Mouse (Mus musculus): ENCODE measurements around the gene Limd1. TPM values are rescaled to one million over a fixed set of nuclear protein-coding genes. Genes with fewer than 3 reads are reported as not detected.

The Limd1 gene
- polyA plus RNA-seq, 1 experiment from 2014 or later: 39.2 TPM

DNA sequence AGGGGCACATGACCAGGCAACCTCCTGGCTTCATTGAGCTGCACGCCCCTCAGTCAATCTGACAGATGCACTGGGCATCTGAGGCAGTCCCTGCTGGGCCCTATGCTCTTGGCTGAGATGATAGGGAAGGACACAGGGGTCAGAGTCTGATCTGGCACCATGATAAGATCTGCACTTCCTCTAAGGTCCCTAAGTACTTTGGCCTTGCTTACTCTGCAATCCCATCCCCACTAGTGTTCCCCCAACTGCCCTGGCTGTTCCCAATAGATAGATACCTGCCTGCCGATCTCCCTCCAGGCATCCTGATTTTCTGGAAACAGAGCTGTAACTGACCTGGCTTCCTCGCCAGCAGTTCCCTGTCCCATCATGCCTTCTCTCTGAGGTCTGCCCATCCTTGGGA, 8.1 kb downstream of the Limd1 start:
- 77% methylated on average over 3 of the region's 3 CpGs for WGBS
- peaks cover 4% of the 10 kb centered on the region; the same call in 1 of the 2 replicates for H3K36me3 ChIP-seq
- H3K9ac ChIP-seq: no peak overlapping the region
- H3K4me1 ChIP-seq: peaks cover 28% of the 10 kb centered on the region
- no peak overlapping the region for H3K4me2 ChIP-seq (replicated peaks)
- no peak overlapping the region for H3K27ac ChIP-seq
- H3K4me3 ChIP-seq: no peak overlapping the region
- no peaks in the 10 kb centered on the region for H3K27me3 ChIP-seq
- no peaks in the 10 kb centered on the region for H3K9me3 ChIP-seq (replicated peaks)
- ATAC-seq (ENCODE audit: low FRiP score): no peak

DNA sequence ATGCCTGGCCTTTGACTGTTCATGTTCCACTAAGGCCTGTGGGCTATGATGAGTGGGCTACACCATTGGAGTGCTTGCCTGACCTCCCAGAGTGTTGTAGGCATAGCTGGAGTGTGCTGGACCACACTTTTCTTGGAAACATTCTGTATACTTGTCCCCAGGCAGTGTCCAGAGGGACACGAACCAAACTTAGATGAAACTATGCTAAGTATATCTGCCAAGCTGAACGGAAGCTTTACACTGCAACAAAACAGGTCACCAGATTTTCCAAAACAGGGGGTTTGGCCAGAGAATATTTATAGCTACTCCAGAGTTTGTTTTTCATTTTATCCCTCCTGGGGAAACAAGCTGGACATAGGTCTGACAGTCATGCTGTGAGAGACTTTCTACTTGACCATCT, 10.6 kb downstream of the Limd1 start:
- Histone ChIP-seq H3K27ac (no peak overlapping the region), H3K4me1 (peaks cover 20% of the 10 kb centered on the region), H3K4me2 (replicated peaks) (no peak overlapping the region), H3K9ac (no peak overlapping the region), H3K36me3 (no peaks in the 10 kb centered on the region), H3K4me3 (no peak overlapping the region), H3K27me3 (no peaks in the 10 kb centered on the region), H3K9me3 (replicated peaks) (no peaks in the 10 kb centered on the region)
- WGBS: 87% methylated on average over 2 of the region's 2 CpGs
- ATAC-seq (ENCODE audit: low FRiP score): no peak

DNA sequence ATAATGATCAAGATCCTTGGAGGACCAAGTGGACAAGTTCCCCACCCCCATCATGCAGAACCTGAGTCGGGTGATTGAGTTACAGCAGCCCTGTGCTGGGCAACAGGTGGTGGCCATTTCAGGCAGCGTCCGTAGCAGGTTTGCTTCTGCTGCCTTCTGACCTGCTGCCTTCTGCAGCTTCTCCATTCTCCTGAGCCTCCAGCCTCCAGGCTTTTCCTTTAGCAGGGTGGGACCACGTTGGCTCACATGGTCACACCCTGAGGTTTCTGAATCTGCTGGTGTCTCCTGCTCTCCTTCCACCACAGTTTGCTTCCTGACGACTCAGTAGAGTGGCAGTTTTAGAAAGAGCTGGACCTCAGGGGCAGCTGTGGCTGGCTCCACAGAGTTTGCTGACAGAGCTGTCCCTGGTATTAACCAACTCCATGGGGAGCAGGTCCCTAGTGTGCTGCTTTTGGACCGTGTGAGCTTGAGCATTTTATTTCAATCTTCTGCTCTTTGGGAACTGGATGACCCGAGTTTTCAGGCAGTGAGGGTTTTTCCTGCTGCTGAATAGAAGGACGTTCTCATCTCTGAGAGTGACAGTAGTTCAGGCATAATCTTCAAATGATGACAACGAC, 11.3 kb downstream of the Limd1 start:
- WGBS: 75% methylated on average over 9 of the region's 9 CpGs
- Histone ChIP-seq H3K9ac (no peak overlapping the region), H3K4me2 (replicated peaks) (no peak overlapping the region), H3K27ac (no peak overlapping the region), H3K9me3 (replicated peaks) (no peaks in the 10 kb centered on the region), H3K4me3 (no peak overlapping the region), H3K27me3 (no peaks in the 10 kb centered on the region), H3K4me1 (peaks cover 20% of the 10 kb centered on the region), H3K36me3 (no peaks in the 10 kb centered on the region)
- no peak for ATAC-seq (ENCODE audit: low FRiP score)

GRCm38 (mm10) chr9:123490930-123491329, 12.4 kb downstream of the Limd1 start:
- H3K4me2 ChIP-seq (replicated peaks): no peak overlapping the region
- H3K9me3 ChIP-seq (replicated peaks): no peaks in the 10 kb centered on the region
- H3K9ac ChIP-seq: no peak overlapping the region
- no peaks in the 10 kb centered on the region for H3K36me3 ChIP-seq
- 81% methylated on average over 5 of the region's 5 CpGs for WGBS
- no peak overlapping the region for H3K27ac ChIP-seq
- no peaks in the 10 kb centered on the region for H3K27me3 ChIP-seq
- no peak for ATAC-seq (ENCODE audit: low FRiP score)
- H3K4me1 ChIP-seq: peaks cover 20% of the 10 kb centered on the region
- H3K4me3 ChIP-seq: no peak overlapping the region

DNA sequence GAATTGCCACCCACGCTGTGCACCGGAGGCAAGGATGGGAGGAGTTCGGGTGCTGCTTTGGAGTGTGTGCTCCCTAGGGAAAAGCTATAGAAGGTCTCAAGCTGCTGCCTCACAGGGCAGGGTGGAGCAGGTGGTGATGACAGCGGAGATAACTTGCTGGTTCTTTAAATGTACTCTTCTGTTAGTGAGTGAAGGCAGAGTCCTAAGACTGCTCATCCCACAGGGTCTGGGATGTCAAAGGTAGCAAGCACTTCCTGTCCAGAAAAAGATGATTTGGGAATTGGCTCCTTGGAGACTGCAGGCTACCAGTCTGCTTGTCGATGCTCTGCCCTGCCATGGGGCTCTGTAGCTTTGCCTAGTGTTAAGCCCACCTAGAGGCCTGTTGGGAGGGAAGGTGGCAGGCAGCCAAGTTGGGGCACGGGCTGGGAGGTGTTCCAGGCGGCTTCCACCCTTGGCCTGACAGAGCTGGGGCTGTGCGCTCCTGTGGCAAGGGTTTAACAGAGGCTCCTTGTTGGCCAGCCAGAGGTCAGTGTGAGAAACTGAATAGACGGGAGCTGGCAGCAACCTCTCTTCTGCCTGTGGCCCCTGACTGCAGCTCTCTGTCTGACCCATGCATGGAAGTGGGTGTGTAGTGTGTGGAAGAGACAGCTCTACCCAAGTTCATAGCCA, 13.5 kb downstream of the Limd1 start:
- Histone ChIP-seq H3K4me2 (replicated peaks) (no peak overlapping the region), H3K9ac (no peak overlapping the region), H3K9me3 (replicated peaks) (no peaks in the 10 kb centered on the region), H3K27ac (peak overlapping the region; percentile 40; the same call in 1 of the 2 replicates), H3K4me3 (no peak overlapping the region), H3K4me1 (peaks cover 13% of the 10 kb centered on the region), H3K27me3 (no peaks in the 10 kb centered on the region), H3K36me3 (no peaks in the 10 kb centered on the region)
- peak; percentile 66; the same call in 1 of the 2 replicates for ATAC-seq (ENCODE audit: low FRiP score)
- 71% methylated on average over 9 of the region's 9 CpGs for WGBS

DNA sequence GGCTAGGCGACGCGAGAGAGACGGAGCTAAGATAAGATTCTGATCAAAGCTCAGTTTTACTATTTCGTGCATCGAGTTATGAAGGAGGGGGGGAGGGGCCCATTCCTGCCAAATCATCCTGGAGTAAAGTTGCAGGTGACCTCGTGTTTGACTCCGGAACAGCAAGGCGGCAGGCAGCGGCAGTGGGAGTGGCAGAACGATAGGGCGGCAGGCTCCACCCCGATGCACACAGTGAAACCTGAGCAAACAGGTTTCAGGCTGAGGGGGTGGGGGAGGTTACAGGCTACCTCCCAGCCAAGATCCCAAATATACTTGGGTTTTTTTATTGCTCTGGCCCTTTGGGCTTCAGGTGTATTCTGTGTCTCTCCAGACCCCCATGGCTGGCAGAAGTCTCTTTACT, 18.2 kb downstream of the Limd1 start:
- Histone ChIP-seq H3K9ac (no peak overlapping the region), H3K4me1 (peaks cover 8% of the 10 kb centered on the region), H3K4me3 (no peak overlapping the region)

GRCm38 (mm10) chr9:123497906-123498305, 19.4 kb downstream of the Limd1 start:
- H3K4me3 ChIP-seq: no peak overlapping the region
- H3K27me3 ChIP-seq: no peaks in the 10 kb centered on the region
- H3K9me3 ChIP-seq (replicated peaks): no peaks in the 10 kb centered on the region
- 0 out of 2 replicates have a peak, but pooled peaks cover 16% of the 10 kb centered on the region for H3K36me3 ChIP-seq
- H3K4me2 ChIP-seq (replicated peaks): no peak overlapping the region
- no peak overlapping the region for H3K9ac ChIP-seq
- H3K27ac ChIP-seq: no peak overlapping the region
- 90% methylated on average over 5 of the region's 5 CpGs for WGBS
- H3K4me1 ChIP-seq: no peaks in the 10 kb centered on the region
- ATAC-seq (ENCODE audit: low FRiP score): no peak

More for the DNA sequence above, 18.2 kb downstream of the Limd1 start:
- H3K27me3 ChIP-seq: no peaks in the 10 kb centered on the region
- no peaks in the 10 kb centered on the region for H3K9me3 ChIP-seq (replicated peaks)
- 0 out of 2 replicates have a peak, but pooled peaks cover 11% of the 10 kb centered on the region for H3K36me3 ChIP-seq
- ATAC-seq (ENCODE audit: low FRiP score): no peak
- H3K27ac ChIP-seq: no peak overlapping the region
- 24% methylated on average over 13 of the region's 13 CpGs for WGBS
- H3K4me2 ChIP-seq (replicated peaks): no peak overlapping the region; the same call in 1 of the 2 replicates

DNA sequence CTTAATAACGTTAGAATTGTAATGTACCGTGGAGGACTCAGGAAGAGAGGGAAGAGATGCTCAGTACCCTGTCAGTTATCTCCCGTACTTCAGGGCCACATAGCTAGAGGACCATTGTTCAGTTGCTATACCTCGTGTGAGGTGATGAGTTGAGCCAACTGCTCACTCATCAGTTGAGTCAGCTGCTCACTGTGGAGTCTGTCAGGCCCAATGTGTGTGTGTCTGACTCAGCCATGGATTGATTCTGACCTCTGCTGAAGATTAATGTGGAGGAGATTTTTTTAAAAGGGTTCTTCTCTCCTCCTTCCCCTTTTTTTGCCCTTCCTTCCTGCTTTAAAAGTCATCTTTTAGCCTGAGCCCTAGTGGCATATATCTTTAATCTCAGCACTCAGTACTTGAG, 22.0 kb downstream of the Limd1 start:
- no peak for ATAC-seq (ENCODE audit: low FRiP score)
- H3K27me3 ChIP-seq: no peaks in the 10 kb centered on the region
- H3K9ac ChIP-seq: no peak overlapping the region
- 89% methylated on average over 4 of the region's 4 CpGs for WGBS
- no peak overlapping the region for H3K27ac ChIP-seq
- 0 out of 2 replicates have a peak, but pooled peaks cover 16% of the 10 kb centered on the region for H3K36me3 ChIP-seq
- no peaks in the 10 kb centered on the region; the same call in 1 of the 2 replicates for H3K4me1 ChIP-seq
- H3K4me3 ChIP-seq: no peak overlapping the region
- no peak overlapping the region for H3K4me2 ChIP-seq (replicated peaks)
- H3K9me3 ChIP-seq (replicated peaks): no peaks in the 10 kb centered on the region

DNA sequence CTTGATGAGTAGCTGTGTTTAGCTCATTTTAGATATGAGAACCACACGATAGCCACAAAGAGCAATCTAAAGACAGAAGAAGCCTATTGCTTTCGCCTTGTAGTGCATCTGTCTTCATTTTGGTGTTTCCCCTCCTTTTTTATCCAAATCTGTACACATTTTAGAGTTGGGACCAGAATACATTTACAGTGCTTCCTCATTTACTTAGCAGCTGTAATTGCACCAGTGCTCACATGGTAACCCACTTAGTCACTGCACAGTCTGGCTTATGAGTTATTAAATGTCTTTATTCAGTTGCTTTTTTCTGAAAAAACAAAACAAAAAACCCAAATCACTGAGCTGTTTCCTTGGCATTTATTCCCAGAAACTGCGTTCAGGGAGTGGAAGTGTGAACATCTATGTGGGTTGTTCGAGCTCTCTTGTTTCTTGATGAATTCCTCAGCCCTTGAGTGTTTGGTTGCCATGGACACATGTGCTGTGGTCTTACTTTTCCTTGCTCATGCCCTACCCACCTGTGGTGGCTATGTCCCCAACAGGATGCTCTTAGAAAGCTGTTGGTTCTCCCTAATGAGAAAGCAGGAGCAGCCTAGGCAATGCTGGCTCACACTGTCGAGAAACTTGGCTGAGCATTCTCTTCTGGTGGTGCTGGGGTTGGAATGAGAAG, 24.8 kb downstream of the Limd1 start:
- Histone ChIP-seq H3K4me3 (no peak overlapping the region), H3K9me3 (replicated peaks) (no peaks in the 10 kb centered on the region), H3K27ac (no peak overlapping the region), H3K27me3 (no peaks in the 10 kb centered on the region), H3K36me3 (0 out of 2 replicates have a peak, but pooled peaks cover 16% of the 10 kb centered on the region), H3K4me1 (no peaks in the 10 kb centered on the region; the same call in 1 of the 2 replicates), H3K9ac (no peak overlapping the region), H3K4me2 (replicated peaks) (no peak overlapping the region)
- no peak for ATAC-seq (ENCODE audit: low FRiP score)
- WGBS: 82% methylated on average over 5 of the region's 5 CpGs

- Histone ChIP-seq H3K4me3 (no peak overlapping the region), H3K36me3 (0 out of 2 replicates have a peak, but pooled peaks cover 13% of the 10 kb centered on the region)
- 11% methylated on average over 2 of the region's 2 CpGs for WGBS
Measured at GRCm38 (mm10) chr9:123504325-123504724, 25.8 kb downstream of the Limd1 start.

DNA sequence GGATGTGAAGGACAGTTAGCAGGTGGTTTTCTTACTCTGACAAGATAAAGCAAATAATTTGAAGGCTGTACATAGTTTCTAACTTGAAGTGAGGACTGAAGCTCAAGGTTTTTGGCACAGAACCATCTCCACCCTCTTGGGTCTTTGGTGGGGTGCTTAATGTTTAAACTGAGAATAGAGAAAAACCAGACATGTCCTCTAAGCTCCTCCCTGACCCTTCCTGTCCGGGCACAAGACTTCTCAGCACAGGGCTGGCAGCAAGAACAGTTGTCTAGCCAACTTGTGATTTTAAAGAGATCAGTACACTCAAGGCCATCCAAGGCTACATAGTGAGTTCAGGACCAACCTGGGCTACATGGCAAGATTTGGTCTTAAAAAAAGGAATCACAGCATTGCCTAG, 27.1 kb downstream of the Limd1 start:
- H3K4me2 ChIP-seq (replicated peaks): no peak overlapping the region
- WGBS: 76% methylated on average over 1 of the region's 1 CpGs
- ATAC-seq (ENCODE audit: low FRiP score): no peak

More at GRCm38 (mm10) chr9:123504325-123504724, 25.8 kb downstream of the Limd1 start:
- no peaks in the 10 kb centered on the region; the same call in 1 of the 2 replicates for H3K4me1 ChIP-seq
- H3K27ac ChIP-seq: no peak overlapping the region
- H3K4me2 ChIP-seq (replicated peaks): no peak overlapping the region
- ATAC-seq (ENCODE audit: low FRiP score): 0 out of 2 replicates have a peak, but pooled peaks have one; percentile 58
- no peaks in the 10 kb centered on the region for H3K9me3 ChIP-seq (replicated peaks)
- H3K9ac ChIP-seq: no peak overlapping the region
- no peaks in the 10 kb centered on the region for H3K27me3 ChIP-seq

More for the DNA sequence above, 27.1 kb downstream of the Limd1 start:
- Histone ChIP-seq H3K27ac (no peak overlapping the region), H3K4me1 (peaks cover 2% of the 10 kb centered on the region; the same call in 1 of the 2 replicates), H3K27me3 (no peaks in the 10 kb centered on the region), H3K9ac (no peak overlapping the region), H3K4me3 (no peak overlapping the region), H3K9me3 (replicated peaks) (no peaks in the 10 kb centered on the region), H3K36me3 (peaks cover 15% of the 10 kb centered on the region; the same call in 1 of the 2 replicates)

All from hindbrain, embryonic 12.5 days (tissue).